Mouse (Mus musculus) midbrain, embryonic 16.5 days (tissue): ENCODE results near the gene Calr3. TPM values are rescaled to one million over a fixed set of nuclear protein-coding genes. Genes with fewer than 3 reads are reported as not detected.

ENCODE experiments used
- ATAC-seq: fragments of 200-750 bp; cut with Nextera tagmentation; 2 replicates; pipeline ENCODE4 v1.8.0; 2017; ENCODE audit warnings: moderate TSS enrichment
- H3K27ac ChIP-seq: fragments of 300-500 bp; sonication (generic); 2 replicates; pipeline ENCODE4 v1.5.1; 2014; ENCODE audit warnings: mild to moderate bottlenecking, low read length, mixed read lengths
- H3K27me3 ChIP-seq: fragments of 300-500 bp; sonication (generic); 2 replicates; pipeline ENCODE4 v1.6.1; 2014; ENCODE audit warnings: low read depth, low read length, mixed read lengths; ENCODE audit not compliant: control insufficient read depth, insufficient read depth
- H3K36me3 ChIP-seq: fragments of 300-500 bp; sonication (generic); 2 replicates; pipeline ENCODE4 v1.6.1; 2014; ENCODE audit warnings: mild to moderate bottlenecking, low read length, moderate library complexity, mixed read lengths; ENCODE audit not compliant: control insufficient read depth, insufficient read depth
- H3K4me1 ChIP-seq: fragments of 300-500 bp; sonication (generic); 2 replicates; pipeline ENCODE4 v1.6.1; 2014; ENCODE audit warnings: mild to moderate bottlenecking, low read length, mixed read lengths; ENCODE audit not compliant: control insufficient read depth, insufficient read depth
- H3K4me2 ChIP-seq: fragments of 300-500 bp; sonication (generic); 2 replicates; pipeline ENCODE4 v1.6.1; 2014; ENCODE audit warnings: mild to moderate bottlenecking, low read length, mixed read lengths
- H3K4me3 ChIP-seq: fragments of 300-500 bp; sonication (generic); 2 replicates; pipeline ENCODE4 v1.5.1; 2014; ENCODE audit warnings: low read depth, mild to moderate bottlenecking, low read length, moderate library complexity, mixed read lengths
- H3K9ac ChIP-seq: fragments of 300-500 bp; sonication (generic); 2 replicates; pipeline ENCODE4 v1.6.1; 2014; ENCODE audit warnings: low read depth, low read length, mixed read lengths
- H3K9me3 ChIP-seq: fragments of 300-500 bp; sonication (generic); replicated peaks from 2 replicates; pipeline ENCODE4 v1.6.1; 2014; ENCODE audit warnings: mild to moderate bottlenecking, low read length, mixed read lengths; ENCODE audit not compliant: control insufficient read depth, poor library complexity, severe bottlenecking
- WGBS: fragments of 180-500 bp; shearing (Covaris S2); extraction: QIAGEN DNeasy Blood & Tissue Kit; methylation state at CpG from one replicate; pipeline ENCODE4 v1.1.7; 2014; 5-methylcytosine and 5-hydroxymethylcytosine counted together
- microRNA-seq: library from miRNA; unstranded; fragments of <30 nt; microRNA quantifications from one replicate; pipeline ENCODE4, GENCODE M21; 2017
- polyA plus RNA-seq: library from polyadenylated mRNA; unstranded; fragments of >200 nt; fragmentation: Nextera tagmentation; extraction: Ambion mirVana; gene quantifications from 2 replicates; pipeline ENCODE4 v1.2.1, GENCODE M21; 2015

Gene Calr3
- polyA plus RNA-seq, 1 experiment from 2014 or later: 1.0 TPM

DNA sequence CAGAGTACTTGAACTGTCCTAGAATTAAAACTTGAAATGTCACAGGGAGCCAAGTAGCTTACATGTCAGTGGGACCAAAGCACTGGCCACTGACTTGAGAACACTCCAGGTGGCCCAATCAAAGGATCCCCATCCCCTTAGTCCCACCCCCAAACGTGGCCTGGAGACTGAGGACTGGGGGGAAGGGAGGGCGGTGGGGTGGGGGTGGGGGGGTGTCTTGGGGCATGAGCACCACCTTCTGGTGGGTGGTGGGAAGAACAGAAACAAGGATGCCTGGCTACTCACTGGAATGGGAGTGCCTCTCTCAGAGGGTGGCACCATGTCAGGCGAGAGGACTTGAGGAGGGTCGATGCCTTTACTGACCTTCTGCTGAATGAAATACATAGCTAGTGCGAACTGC lies 61.3 kb downstream of the Calr3 start:
- peaks cover 53% of the 10 kb centered on the region for H3K36me3 ChIP-seq
- no peak overlapping the region for H3K27ac ChIP-seq
- H3K4me2 ChIP-seq: no peak overlapping the region
- H3K4me1 ChIP-seq: no peaks in the 10 kb centered on the region
- no peaks in the 10 kb centered on the region for H3K9me3 ChIP-seq
- 50% methylated on average over 5 of the region's 5 CpGs for whole genome bisulfite sequencing
- no peaks in the 10 kb centered on the region for H3K27me3 ChIP-seq
- no peak overlapping the region for H3K4me3 ChIP-seq
- H3K9ac ChIP-seq: no peak overlapping the region
- ATAC-seq: no peak

DNA sequence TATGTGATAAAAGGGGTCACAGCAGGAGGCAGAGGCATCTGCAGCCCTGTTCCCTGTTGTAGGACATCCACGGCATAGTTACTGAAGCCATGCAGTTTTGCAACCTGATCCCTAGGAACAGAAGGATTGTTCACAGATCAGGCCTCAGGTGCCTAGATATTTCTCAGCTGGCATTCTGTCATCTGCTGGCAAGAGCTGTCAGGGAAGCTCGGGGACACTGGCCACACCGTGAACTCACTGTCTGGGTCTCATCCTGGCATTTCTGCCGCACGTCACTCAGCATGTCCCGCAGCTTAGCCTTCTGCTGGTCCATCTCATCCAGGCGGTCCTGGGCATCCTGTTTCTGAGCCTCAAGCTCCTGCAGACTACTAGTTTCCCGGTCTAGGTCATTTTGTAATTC lies 63.0 kb downstream of the Calr3 start:
- Histone ChIP-seq H3K9ac (no peak overlapping the region), H3K4me2 (no peak overlapping the region), H3K9me3 (no peaks in the 10 kb centered on the region), H3K4me1 (no peaks in the 10 kb centered on the region), H3K4me3 (no peak overlapping the region), H3K27ac (no peak overlapping the region), H3K36me3 (peaks cover 47% of the 10 kb centered on the region), H3K27me3 (no peaks in the 10 kb centered on the region)
- WGBS: 94% methylated on average over 8 of the region's 8 CpGs
- no peak for ATAC-seq

DNA sequence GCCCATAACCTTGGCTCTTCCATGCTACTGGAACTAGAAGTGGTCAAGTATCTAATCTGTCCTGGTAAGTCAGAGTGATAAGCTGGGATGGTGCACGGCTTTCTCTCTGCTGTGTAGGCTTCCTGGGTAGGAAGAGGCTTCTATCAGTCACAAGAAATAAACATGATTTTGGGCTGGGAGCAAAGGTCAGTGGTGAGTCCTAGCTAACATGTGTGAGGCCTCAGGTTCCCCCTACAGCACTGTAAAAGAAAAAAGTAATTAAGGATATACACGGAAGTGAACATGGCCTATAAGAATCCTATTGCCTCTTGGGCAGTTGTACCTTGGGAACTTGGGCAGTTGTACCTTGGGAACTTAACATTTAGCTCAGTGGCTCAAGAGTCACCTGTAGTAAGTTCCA lies 66.8 kb downstream of the Calr3 start:
- 92% methylated on average over 2 of the region's 2 CpGs for WGBS
- H3K4me1 ChIP-seq: no peaks in the 10 kb centered on the region
- no peaks in the 10 kb centered on the region for H3K27me3 ChIP-seq
- ATAC-seq: no peak
- H3K4me2 ChIP-seq: no peak overlapping the region
- H3K9me3 ChIP-seq: no peaks in the 10 kb centered on the region
- no peak overlapping the region for H3K9ac ChIP-seq
- no peak overlapping the region for H3K27ac ChIP-seq
- peaks cover 58% of the 10 kb centered on the region for H3K36me3 ChIP-seq
- H3K4me3 ChIP-seq: no peak overlapping the region

DNA sequence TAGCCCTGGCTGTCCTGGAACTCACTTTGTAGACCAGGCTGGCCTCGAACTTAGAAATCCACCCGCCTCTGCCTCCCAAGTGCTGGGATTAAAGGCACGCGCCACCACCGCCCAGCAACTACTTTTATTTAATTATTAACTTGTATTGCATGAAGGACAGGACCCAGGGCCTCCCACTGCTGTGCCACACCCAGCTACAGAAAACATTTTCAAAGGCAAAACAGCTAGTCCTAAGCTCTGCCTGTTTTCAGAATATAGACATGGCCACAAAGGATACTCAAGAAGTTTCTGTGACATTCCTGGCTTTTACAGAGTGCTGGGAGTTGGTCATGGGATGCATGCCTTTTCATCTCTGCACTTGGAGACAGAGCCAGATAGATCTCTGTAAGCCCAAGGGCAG lies 67.4 kb downstream of the Calr3 start:
- Histone ChIP-seq H3K4me2 (no peak overlapping the region), H3K9ac (no peak overlapping the region), H3K27ac (no peak overlapping the region), H3K36me3 (peaks cover 63% of the 10 kb centered on the region), H3K9me3 (no peaks in the 10 kb centered on the region), H3K4me3 (no peak overlapping the region), H3K4me1 (no peaks in the 10 kb centered on the region), H3K27me3 (no peaks in the 10 kb centered on the region)
- WGBS: 98% methylated on average over 5 of the region's 5 CpGs
- ATAC-seq: no peak

DNA sequence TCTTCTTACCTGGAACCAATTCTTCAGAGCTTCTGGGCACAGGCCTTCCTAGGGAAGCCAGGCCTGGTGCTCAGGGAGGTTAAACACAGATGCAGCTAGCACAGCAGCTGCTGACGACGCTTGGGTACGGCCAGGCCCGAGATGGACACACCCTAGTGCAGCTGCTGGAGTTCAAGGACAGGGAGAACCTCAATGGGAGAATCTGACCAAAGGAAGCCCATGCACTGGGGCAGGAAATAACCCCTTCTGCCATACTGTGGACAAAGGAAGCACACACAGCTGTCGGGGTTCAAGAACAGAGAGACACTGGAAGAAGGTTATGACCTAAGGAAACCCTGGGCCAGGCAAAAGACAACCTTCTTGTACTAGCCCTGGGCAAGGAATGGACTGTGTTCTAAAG lies 68.5 kb downstream of the Calr3 start:
- ATAC-seq: no peak
- no peaks in the 10 kb centered on the region for H3K9me3 ChIP-seq
- H3K4me1 ChIP-seq: no peaks in the 10 kb centered on the region
- over 99% methylated on average over 5 of the region's 5 CpGs for WGBS
- H3K27me3 ChIP-seq: no peaks in the 10 kb centered on the region
- H3K4me2 ChIP-seq: no peak overlapping the region
- no peak overlapping the region for H3K4me3 ChIP-seq
- no peak overlapping the region for H3K27ac ChIP-seq
- peaks cover 64% of the 10 kb centered on the region for H3K36me3 ChIP-seq
- H3K9ac ChIP-seq: no peak overlapping the region

Small RNAs within 50 kb of the gene (microRNA-seq; reads per million reads assigned to microRNA genes)
- gene Mir7068: 1.7 reads per million, percentile 2 among the genes with 10 or more reads in this experiment

Other genes with a start within 250 kb of the Calr3 start
- gene Cib3, start 231.0 kb downstream of the Calr3 start, polyA plus RNA-seq: 0.11 TPM in 1 of 2 replicates, not detected in the other
- gene Gm11034, start 230.2 kb downstream of the Calr3 start, polyA plus RNA-seq: not detected in 2 replicates
- gene Fam32a, start 224.1 kb downstream of the Calr3 start, polyA plus RNA-seq: 111 and 112 TPM in 2 replicates
- 288 and 297 TPM in 2 replicates for gene Ap1m1, start 203.9 kb downstream of the Calr3 start, polyA plus RNA-seq
- 9.7 and 11.3 TPM in 2 replicates for gene Gm10282, start 138.6 kb downstream of the Calr3 start, polyA plus RNA-seq
- 3.6 and 4.0 TPM in 2 replicates for gene Klf2, start 124.8 kb downstream of the Calr3 start, polyA plus RNA-seq
- 56.4 and 57.9 TPM in 2 replicates for gene Eps15l1, start 22.4 kb downstream of the Calr3 start, polyA plus RNA-seq
- gene 1700030K09Rik, start within 50 bp of the Calr3 start, polyA plus RNA-seq: 17.5 and 20.2 TPM in 2 replicates
- 55.3 and 55.7 TPM in 2 replicates for gene Cherp, start 31.4 kb upstream of the Calr3 start, polyA plus RNA-seq
- 8.2 and 8.8 TPM in 2 replicates for gene Slc35e1, start 48.7 kb upstream of the Calr3 start, polyA plus RNA-seq
- 16.7 and 17.8 TPM in 2 replicates for gene Med26, start 104.4 kb upstream of the Calr3 start, polyA plus RNA-seq
- 132 and 137 TPM in 2 replicates for gene Smim7, start 127.2 kb upstream of the Calr3 start, polyA plus RNA-seq
- 24.8 and 32.3 TPM in 2 replicates for gene Tmem38a, start 128.2 kb upstream of the Calr3 start, polyA plus RNA-seq
- gene Nwd1, start 202.8 kb upstream of the Calr3 start, polyA plus RNA-seq: 1.4 and 2.5 TPM in 2 replicates